Mouse (Mus musculus) CD8-positive naive resting alpha-beta T cell, adult 2 months (primary cell): ENCODE results near the gene Fbxl18.

ENCODE experiments used
- DNase-seq, 2 experiments: peaks; one replicate each; pipeline ENCODE4 v3.0.0; 2022; ENCODE audit warnings: low read depth in 2 of 2, low spot score in 2 of 2

Fbxl18 gene

GRCm38 (mm10) chr5:142916593-142916992 lies 21.4 kb upstream of the Fbxl18 start:
- DNase-seq, result no peak

DNA sequence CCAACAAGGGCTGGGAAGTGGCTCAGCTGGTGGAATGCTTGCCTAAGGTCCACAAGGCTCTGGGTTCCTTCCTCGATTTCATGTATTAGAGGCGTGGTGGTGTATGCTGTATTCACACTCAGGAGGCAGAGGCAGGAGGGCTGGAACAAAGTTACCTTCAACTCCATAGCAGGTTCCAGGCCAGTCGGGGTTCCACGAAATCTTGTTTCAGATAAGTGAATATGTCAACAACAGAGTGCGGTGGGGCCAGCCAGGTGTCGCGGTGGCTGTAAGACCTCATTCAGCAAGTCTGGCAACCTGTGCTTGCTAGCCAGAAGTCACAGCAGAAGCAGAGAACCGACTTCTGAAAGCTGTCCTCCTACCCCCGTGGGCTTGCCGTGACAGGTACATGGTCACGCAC lies 20.0 kb upstream of the Fbxl18 start:
- no peak for DNase-seq

GRCm38 (mm10) chr5:142912739-142913138 lies 17.5 kb upstream of the Fbxl18 start:
- no peak for DNase-seq

DNA sequence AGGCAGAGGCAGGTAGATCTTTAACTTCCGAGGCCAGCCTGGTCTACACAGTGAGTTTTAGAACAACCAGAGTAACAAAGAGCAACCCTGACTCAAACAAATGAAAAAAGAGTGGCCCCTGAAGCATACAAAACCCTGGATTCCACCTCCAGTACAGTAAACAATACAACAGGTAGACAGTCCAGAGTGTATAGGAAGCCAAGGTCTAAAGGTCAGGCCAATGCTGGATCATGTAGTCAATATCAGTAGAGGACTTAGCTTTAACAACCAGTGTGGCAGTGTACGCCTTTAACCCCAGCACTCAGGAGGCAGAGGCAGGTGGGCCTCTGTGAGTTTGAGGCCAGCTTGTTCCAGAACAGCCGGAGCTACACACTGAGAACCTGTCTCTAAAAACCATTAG lies 17.1 kb upstream of the Fbxl18 start:
- DNase-seq, result no peak

GRCm38 (mm10) chr5:142911629-142912028 lies 16.4 kb upstream of the Fbxl18 start:
- DNase-seq, result no peak

GRCm38 (mm10) chr5:142909576-142910278 lies 14.5 kb upstream of the Fbxl18 start:
- no peak for DNase-seq

DNA sequence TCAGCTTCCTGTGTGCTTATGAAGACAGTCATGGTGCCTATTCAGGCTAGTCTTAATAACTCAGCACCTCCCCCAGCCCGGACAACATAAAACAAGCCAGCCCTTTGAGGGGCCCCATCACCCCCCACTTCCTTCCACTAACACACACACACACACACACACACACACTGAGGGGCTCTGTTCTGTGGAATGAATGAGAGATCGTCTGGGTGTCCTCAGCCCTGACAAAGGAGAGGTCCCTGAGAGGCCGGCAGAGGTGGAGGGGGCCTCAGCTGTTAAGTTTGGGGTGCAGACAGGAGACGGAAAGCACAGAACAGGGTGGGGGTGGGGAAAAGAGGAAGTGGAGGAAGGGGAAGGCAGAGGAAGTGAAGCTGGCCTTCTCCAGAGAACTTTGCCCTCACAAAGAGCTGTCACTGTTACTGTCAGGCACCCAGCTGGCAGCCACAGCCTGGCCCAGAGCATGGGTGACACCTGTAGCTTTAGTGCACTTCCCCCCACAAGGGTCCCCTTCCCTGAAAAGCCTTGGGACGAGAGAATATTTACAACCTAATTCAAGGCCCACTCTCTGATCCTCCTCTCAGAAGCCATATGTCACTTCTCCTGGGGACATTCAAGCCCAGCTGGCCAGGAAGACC lies 13.8 kb upstream of the Fbxl18 start:
- no peak for DNase-seq

- DNase-seq, result no peak
Observed at GRCm38 (mm10) chr5:142907803-142908559, 12.8 kb upstream of the Fbxl18 start.

DNA sequence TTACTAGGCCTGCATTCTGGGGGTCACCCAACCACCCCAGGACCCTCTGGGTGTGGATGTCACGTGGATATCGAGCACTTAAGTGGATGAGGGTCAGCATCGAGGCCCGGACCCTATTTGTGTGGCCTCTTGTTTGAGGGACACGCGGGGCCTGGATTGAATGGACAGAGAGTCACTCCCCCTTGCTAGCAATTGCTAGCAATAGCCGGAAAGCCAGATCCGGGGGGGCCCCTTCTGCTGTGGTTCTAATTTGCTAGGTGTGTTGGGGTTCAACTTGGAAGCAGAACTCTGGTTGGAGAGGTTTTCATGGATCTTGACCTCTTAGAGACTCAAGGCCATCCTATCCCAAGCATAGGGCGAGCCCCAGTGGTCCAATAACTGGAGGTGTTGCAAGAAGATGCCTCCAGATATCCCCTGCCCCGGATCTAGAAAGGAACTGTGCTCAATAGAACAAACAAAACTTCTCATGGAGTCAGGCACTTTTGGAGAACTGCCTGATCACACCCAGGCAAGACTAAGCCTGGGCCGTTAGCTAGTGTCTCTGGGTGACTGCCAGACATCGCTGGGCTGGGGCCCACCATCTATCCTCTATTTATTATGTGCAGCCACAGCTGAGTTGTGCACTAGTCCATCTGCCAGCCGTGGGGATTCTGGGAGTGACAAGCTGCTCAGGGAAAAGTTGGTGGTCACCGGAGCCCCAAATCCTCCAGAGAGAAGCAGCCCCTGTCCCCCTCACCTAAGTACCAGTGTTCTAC lies 12.0 kb upstream of the Fbxl18 start:
- no peak for DNase-seq

- peak; percentile 96 to 97 for DNase-seq
Observed at GRCm38 (mm10) chr5:142906532-142907047, 11.4 kb upstream of the Fbxl18 start, which contains the start of gene Actb. Actb (minus strand) TSS chr5:142906754.

DNA sequence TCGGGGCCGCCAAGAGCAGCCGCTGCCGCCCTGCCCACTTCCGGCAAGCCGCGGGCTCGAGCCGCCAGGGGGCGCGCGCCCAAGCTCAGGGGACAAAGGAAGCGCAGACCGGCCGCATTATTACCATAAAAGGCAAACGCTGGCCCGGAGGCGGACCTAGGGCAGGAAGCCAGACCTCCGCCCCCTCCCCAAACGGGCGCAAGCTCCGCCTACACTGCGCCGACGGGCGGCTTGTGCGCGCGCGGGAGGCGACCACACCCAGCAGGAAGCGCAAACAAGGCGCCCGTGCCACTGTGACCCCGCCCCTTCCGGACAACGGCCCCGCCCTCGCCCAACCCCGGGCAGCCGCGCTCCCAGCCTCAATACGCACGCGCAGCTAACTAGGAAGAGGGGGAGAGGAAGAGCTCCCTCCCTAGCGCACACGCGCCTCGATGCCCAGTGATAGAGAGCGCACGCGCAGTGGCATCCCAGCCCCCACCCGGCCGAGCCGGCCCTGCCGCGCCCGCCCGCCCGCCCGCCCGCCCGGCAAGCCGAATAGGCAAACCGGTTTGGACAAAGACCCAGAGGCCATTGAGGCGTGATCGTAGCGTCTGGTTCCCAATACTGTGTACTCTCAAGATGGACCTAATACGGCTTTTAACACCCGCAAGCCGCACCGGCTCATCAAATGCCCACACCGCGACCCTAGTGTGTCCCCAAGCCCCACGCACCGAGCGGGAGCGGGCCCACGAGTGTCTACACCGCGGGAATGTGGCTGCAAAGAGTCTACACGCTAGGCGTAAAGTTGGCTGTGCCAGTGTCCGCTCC lies 10.7 kb upstream of the Fbxl18 start:
- DNase-seq, result peak; percentile 100

DNA sequence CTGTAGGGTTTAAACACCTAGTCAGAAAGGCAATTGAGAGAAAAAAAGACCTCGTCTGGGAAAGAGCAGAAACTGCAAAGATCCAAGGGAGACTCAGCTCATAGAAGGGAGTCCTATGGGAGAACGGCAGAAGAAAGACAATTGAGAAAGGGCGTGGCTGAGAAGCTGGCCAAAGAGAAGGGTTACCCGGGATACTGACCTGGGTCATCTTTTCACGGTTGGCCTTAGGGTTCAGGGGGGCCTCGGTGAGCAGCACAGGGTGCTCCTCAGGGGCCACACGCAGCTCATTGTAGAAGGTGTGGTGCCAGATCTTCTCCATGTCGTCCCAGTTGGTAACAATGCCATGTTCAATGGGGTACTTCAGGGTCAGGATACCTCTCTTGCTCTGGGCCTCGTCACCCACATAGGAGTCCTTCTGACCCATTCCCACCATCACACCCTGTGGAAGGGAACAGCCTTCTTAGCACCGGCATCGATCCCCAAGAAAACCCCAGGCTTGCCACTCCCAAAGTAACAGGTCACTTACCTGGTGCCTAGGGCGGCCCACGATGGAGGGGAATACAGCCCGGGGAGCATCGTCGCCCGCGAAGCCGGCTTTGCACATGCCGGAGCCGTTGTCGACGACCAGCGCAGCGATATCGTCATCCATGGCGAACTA lies 9.9 kb upstream of the Fbxl18 start:
- no peak for DNase-seq

- no peak for DNase-seq
Observed at GRCm38 (mm10) chr5:142904208-142905037, 9.2 kb upstream of the Fbxl18 start.

GRCm38 (mm10) chr5:142903470-142904207 lies 8.4 kb upstream of the Fbxl18 start:
- DNase-seq, result peak; percentile 63 to 69

DNA sequence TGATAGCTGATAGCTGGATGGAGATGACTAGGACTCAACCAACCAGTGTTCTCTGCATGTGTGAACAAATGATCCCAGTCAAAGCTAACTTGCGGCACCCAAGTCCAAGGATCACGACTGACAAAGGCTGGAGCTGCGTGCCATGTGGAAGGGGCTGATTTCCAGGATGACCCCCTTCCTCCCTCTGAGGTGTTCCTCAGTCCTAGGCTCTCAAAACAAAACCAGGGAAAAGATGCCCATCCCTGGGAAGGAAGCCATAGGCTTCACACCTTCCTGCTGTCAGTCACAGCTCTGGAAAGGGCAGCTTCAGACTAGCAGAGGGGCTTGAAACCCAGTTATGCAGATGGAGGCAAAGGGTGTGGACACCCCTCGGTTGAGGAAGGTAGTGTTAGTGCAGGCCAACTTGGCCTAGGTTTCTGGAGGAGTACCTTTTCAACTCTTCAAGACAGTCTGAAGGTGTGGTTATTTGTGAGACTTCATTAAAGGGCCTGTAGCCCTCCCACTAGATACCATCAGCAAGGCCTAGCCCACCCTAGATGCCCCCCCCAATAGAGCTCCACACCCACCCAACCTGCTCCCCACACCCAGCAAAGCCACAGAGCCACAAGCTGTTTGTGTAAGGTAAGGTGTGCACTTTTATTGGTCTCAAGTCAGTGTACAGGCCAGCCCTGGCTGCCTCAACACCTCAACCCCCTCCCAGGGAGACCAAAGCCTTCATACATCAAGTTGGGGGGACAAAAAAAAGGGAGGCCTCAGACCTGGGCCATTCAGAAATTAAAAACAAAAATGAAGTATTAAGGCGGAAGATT lies 7.5 kb upstream of the Fbxl18 start:
- no peak for DNase-seq

DNA sequence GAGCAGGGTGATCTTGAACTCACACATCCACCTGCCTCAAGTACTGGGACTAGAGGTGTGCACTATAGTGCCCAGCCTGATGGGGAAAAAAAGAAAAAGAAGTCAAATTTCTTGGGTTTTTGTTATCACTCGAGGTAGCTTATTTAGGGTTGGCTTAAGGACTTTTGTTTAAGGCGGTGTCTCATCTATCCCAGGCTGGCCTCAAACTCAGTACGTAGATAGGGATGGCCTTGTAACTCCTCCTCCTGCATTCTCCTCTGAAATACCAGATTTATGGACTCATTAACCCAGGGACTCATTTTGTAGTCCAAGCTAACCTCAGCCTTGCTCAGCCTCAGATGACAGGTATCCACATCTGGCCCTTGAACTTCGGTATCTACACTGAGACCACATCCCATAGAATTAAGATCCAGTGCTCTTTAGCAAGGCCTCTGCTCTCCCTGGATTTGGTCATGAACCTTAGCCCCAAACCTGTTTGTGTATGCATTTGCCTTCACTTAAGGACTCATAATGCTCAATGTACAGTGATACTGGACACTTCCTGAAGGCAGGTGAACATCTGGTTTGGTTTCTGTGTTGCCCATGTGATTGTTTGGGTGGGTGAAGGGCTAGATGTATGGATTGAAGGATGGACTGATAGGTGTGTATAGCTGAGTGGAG lies 6.8 kb upstream of the Fbxl18 start:
- no peak for DNase-seq

DNA sequence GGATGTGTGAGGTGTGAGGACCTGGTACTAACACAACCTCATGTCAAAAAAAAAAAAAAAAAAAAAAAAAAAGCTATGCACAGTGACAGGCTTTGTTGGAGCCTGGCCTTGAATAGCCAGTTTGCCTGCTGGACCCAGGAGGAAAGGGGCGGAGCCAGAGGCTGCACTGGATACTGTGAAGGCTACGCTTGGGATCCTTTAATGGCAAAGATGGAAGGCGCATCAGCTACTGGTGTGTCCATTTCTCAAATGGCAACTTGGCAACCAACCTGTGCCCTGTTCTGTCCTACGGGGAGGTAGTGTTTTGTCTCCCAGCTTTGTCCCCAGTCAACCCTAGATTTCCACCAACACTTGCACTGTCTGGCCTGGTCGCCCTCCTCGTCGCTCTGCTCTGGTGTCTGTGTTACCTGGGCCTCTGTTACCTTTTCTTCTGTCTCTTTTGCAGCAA lies 6.2 kb upstream of the Fbxl18 start:
- no peak for DNase-seq
